Mouse (Mus musculus) limb, embryonic 14.5 days (tissue): ENCODE measurements around the gene Elane. TPM values are rescaled to one million over a fixed set of nuclear protein-coding genes. Genes with fewer than 3 reads are reported as not detected.

Experiments
- ATAC-seq: fragments of 200-750 bp; cut with Nextera tagmentation; 2 replicates; pipeline ENCODE4 v1.8.0; 2017; ENCODE audit warnings: low read depth, moderate number of reproducible peaks, moderate TSS enrichment; ENCODE audit not compliant: low FRiP score
- DNase-seq: peaks from one replicate; pipeline ENCODE4 v3.0.0-alpha.2; 2015; ENCODE audit warnings: low spot score
- H3K27ac ChIP-seq: fragments of 300-500 bp; sonication (generic); replicated peaks from 2 replicates; pipeline ENCODE4 v1.5.1; 2014; ENCODE audit warnings: low read depth, mild to moderate bottlenecking, low read length, moderate library complexity, mixed read lengths
- H3K27me3 ChIP-seq: fragments of 300-500 bp; sonication (generic); 2 replicates; pipeline ENCODE4 v1.6.1; 2014; ENCODE audit warnings: low read length, mixed read lengths; ENCODE audit not compliant: control insufficient read depth, insufficient read depth
- H3K36me3 ChIP-seq: fragments of 300-500 bp; sonication (generic); 2 replicates; pipeline ENCODE4 v1.6.1; 2014; ENCODE audit warnings: mild to moderate bottlenecking, low read length, moderate library complexity, mixed read lengths; ENCODE audit not compliant: control insufficient read depth, insufficient read depth
- H3K4me1 ChIP-seq: fragments of 300-500 bp; sonication (generic); 2 replicates; pipeline ENCODE4 v1.6.1; 2014; ENCODE audit warnings: antibody characterized with exemption, low read length, mixed read lengths; ENCODE audit not compliant: control insufficient read depth, insufficient read depth
- H3K4me2 ChIP-seq: fragments of 300-500 bp; sonication (generic); replicated peaks from 2 replicates; pipeline ENCODE4 v1.6.1; 2014; ENCODE audit warnings: low read depth, mild to moderate bottlenecking, low read length, moderate library complexity; ENCODE audit not compliant: severe bottlenecking
- H3K4me3 ChIP-seq: fragments of 300-500 bp; sonication (generic); replicated peaks from 2 replicates; pipeline ENCODE4 v1.5.1; 2014; ENCODE audit warnings: low read length
- H3K9ac ChIP-seq: fragments of 300-500 bp; sonication (generic); 2 replicates; pipeline ENCODE4 v1.6.1; 2014; ENCODE audit warnings: mild to moderate bottlenecking, low read depth, low read length, moderate library complexity; ENCODE audit not compliant: severe bottlenecking
- H3K9me3 ChIP-seq: fragments of 300-500 bp; sonication (generic); 2 replicates; pipeline ENCODE4 v1.6.1; 2016; ENCODE audit warnings: low read length; ENCODE audit not compliant: control insufficient read depth
- POLR2A ChIP-seq: fragments of 200-500 bp; IDR thresholded peaks from 2 replicates; pipeline ENCODE4 v1.8.0; 2012; ENCODE audit warnings: inconsistent platforms, mild to moderate bottlenecking, moderate library complexity, borderline replicate concordance; ENCODE audit not compliant: insufficient read depth, insufficient read length; ENCODE audit errors: extremely low read depth
- WGBS: fragments of 180-500 bp; shearing (Covaris S2); extraction: QIAGEN DNeasy Blood & Tissue Kit; methylation state at CpG from one replicate; pipeline ENCODE4 v1.1.7; 2014; 5-methylcytosine and 5-hydroxymethylcytosine counted together
- polyA plus RNA-seq, 2 experiments: library from polyadenylated mRNA; depleted of rRNA in 1 of 2; stranded (reverse) in 1 of 2; unstranded in 1 of 2; fragments of >200 nt; fragmentation: Nextera tagmentation in 1 of 2; extraction: Ambion mirVana in 1 of 2; gene quantifications; 2 replicates each; pipeline versions ENCODE4 v1.2.1 to v1.2.3; 2012 to 2014

Gene Elane
- polyA plus RNA-seq, 2 experiments, result 0.35 to 1.2 TPM

- TF ChIP-seq POLR2A, result no peak
- ATAC-seq (no peak), DNase-seq (peak; percentile 45)
- Histone ChIP-seq H3K4me3 (no peak overlapping the region), H3K4me2 (no peak overlapping the region), H3K9me3 (no peaks in the 10 kb centered on the region), H3K4me1 (peaks cover 39% of the 10 kb centered on the region), H3K9ac (peak overlapping the region; percentile 29), H3K36me3 (peaks cover 49% of the 10 kb centered on the region), H3K27me3 (no peaks in the 10 kb centered on the region), H3K27ac (peak overlapping the region; percentile 43; the same call in 1 of the 2 replicates)
- WGBS, result 14% methylated on average over 8 of the region's 8 CpGs
These were observed 46.7 kb downstream of the Elane start for GRCm38 (mm10) chr10:79932736-79933135.

DNA sequence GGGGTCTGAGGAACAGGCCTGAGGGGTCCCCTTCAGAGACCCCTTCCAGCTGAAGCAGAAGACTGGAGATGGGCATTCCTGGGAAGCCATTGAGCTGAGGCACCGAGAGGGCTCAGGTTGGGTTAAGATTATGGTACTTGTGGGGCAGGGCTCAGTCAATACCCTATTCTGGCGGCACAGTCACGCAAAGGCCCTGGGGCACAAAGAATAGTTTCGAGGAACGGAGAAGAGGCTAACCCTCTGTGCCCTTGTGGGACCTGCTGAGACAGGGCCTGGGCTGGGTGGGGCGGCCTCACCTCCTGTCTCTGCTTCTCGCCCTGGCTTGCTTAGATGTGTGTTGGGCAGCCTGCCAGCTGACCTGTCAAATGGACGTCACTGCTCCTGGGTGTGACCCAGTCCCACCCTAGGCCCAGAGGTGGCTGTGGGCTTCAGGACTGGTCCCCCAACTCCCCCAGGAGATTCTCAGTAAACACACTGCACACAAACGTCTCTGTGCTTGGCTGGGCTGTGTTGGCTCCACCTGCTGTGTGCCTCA lies 47.2 kb downstream of the Elane start:
- no peak for TF ChIP-seq POLR2A
- Histone ChIP-seq H3K9me3 (no peaks in the 10 kb centered on the region), H3K4me1 (peaks cover 39% of the 10 kb centered on the region), H3K9ac (no peak overlapping the region), H3K36me3 (peaks cover 52% of the 10 kb centered on the region), H3K27ac (peak overlapping the region; percentile 43; the same call in 1 of the 2 replicates), H3K4me2 (no peak overlapping the region), H3K4me3 (no peak overlapping the region), H3K27me3 (no peaks in the 10 kb centered on the region)
- WGBS, result 40% methylated on average over 9 of the region's 9 CpGs
- no peak for ATAC-seq
- no peak for DNase-seq

DNA sequence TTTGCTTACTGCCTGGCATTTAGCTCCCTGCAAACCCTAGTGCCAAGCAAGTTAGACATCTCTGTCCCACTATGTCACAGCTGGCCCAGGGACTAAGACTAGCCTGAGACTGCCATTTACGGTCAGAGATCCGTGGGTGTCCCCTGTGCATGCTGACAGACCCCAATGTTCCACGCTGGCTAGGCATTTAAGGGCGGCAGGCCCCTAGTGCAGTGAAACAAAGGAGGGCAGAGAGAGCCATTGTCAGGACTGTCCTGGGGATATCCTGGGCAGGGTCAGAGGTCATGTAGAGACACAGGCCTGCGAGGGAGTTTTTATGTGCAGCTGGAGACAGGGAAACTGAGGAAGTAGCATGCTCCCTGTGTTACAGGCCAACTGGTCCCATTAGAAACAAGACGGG lies 47.8 kb downstream of the Elane start:
- Histone ChIP-seq H3K4me2 (no peak overlapping the region), H3K9ac (no peak overlapping the region), H3K27me3 (no peaks in the 10 kb centered on the region), H3K27ac (no peak overlapping the region), H3K36me3 (peaks cover 55% of the 10 kb centered on the region), H3K9me3 (no peaks in the 10 kb centered on the region), H3K4me1 (peaks cover 37% of the 10 kb centered on the region), H3K4me3 (no peak overlapping the region)
- TF ChIP-seq POLR2A, result no peak
- no peak for DNase-seq
- no peak for ATAC-seq
- 63% methylated on average over 6 of the region's 6 CpGs for WGBS

DNA sequence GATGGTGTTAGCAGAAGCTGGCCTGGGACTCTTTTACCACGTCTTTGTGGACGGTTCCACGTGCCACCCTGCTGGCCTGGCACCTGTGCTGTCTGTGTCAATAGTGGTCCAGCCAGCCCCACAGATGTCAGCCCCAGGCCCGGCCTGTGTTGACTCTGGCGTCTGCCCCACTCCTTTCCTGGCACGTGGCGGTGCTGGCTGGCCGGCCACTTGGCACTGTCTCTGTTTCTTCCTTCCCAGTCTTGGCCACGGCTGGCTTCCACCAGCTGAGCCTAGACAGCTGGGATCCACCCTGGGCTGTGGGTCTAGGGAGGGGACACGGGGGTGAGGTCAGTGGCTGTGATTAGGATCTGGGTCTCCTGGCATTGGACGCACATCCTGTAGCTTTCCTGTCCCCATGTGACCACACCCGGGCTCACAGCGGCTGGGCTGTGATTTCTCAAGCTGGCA lies 48.2 kb downstream of the Elane start:
- H3K27ac ChIP-seq, result 0 out of 2 replicates have a peak overlapping the region, but pooled peaks have one; percentile 26
- peaks cover 32% of the 10 kb centered on the region for H3K4me1 ChIP-seq
- ATAC-seq, result peak; percentile 35
- 58% methylated on average over 13 of the region's 13 CpGs for WGBS
- TF ChIP-seq POLR2A, result no peak
- H3K9me3 ChIP-seq, result no peaks in the 10 kb centered on the region
- peak; percentile 59 for DNase-seq
- H3K36me3 ChIP-seq, result peaks cover 55% of the 10 kb centered on the region
- no peak overlapping the region for H3K4me2 ChIP-seq
- no peak overlapping the region for H3K4me3 ChIP-seq
- H3K27me3 ChIP-seq, result no peaks in the 10 kb centered on the region
- no peak overlapping the region for H3K9ac ChIP-seq

GRCm38 (mm10) chr10:79934794-79935569 lies 48.9 kb downstream of the Elane start:
- Histone ChIP-seq H3K27me3 (no peaks in the 10 kb centered on the region), H3K36me3 (peaks cover 55% of the 10 kb centered on the region), H3K9me3 (no peaks in the 10 kb centered on the region), H3K27ac (0 out of 2 replicates have a peak overlapping the region, but pooled peaks have one; percentile 26), H3K4me1 (peaks cover 30% of the 10 kb centered on the region), H3K4me2 (no peak overlapping the region), H3K9ac (no peak overlapping the region), H3K4me3 (no peak overlapping the region)
- TF ChIP-seq POLR2A, result no peak
- no peak for DNase-seq
- WGBS, result 82% methylated on average over 16 of the region's 16 CpGs
- no peak for ATAC-seq
